Mouse (Mus musculus) layer of hippocampus, adult 2 months (tissue): Measurements from ENCODE around the gene Baz2b. TPM values are rescaled to one million over a fixed set of nuclear protein-coding genes. Genes with fewer than 3 reads are reported as not detected.
A peak's percentile ranks its signal among the peaks of the same experiment; 100 is the strongest.

ENCODE experiments used
- DNase-seq, 2 experiments: peaks; one replicate each; pipeline ENCODE4 v3.0.0; 2022; ENCODE audit warnings: low spot score in 2 of 2
- H3K27ac ChIP-seq: fragments of 200-600 bp; 2 replicates; pipeline ENCODE4 v1.8.1; 2022
- H3K4me3 ChIP-seq: fragments of 200-600 bp; 2 replicates; pipeline ENCODE4 v1.8.1; 2022; ENCODE audit warnings: mild to moderate bottlenecking
- CTCF ChIP-seq: fragments of 200-600 bp; conservative IDR thresholded peaks from 2 replicates; pipeline ENCODE4 v1.8.1; 2022; ENCODE audit warnings: antibody characterized with exemption, mild to moderate bottlenecking, moderate library complexity
- total RNA-seq, 2 experiments: library from RNA; stranded (reverse); gene quantifications; 2 replicates each; pipeline ENCODE4 v1.2.3; 2021

Gene Baz2b
- total RNA-seq, 2 experiments from 2014 or later = 57.7 to 59.2 TPM

DNA sequence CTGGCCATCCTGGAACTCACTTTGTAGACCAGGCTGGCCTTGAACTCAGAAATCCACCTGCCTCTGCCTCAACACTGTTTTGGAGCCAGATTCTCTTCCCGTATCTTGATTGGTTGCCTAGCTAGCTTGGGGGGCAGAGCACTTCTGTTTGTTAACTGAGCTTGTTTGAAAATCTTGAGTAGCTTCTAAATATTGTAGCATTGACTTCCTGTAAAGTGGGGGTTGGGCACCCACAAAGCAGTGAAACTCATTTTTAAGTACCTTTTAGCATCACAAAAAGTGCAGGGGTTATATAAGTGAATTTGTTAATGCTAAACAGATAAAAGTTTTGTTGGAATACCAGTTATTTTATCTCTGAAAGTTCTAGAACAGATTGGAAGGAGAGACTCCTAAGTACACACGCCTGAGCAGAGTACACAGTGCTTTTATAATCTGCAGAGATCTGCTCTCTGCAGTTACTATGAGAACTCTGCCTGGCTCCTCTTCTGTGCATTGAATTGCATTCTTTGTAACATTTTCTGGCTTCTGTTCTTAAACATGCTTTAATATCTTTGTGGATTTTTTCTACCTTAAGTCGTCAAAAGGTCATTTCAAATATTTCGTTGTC is 7.0 kb upstream of the Baz2b start:
- peak overlapping the region; percentile 8; the same call in 1 of the 2 replicates for H3K27ac ChIP-seq
- TF ChIP-seq CTCF = no peak
- DNase-seq = no peak
- H3K4me3 ChIP-seq = no peak overlapping the region

DNA sequence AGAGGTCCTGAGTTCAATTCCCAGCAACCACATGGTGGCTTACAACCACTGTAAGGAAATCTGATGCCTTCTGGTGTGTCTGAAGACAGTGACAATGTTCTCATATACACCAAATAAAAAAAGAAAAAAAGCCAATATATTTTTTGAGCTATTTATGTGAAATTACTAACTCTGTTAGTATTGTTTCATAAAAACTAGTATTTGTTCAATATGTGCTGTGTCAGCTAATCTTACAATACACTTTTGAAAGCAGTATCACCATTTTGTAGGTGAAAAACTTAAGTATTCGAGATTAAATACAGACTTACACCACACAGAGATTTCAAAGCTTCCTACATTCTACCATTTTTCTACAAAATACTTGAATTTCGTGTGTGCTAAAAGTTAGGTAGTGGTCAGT is 5.0 kb upstream of the Baz2b start:
- TF ChIP-seq CTCF = no peak
- DNase-seq = no peak
- Histone ChIP-seq H3K27ac (no peak overlapping the region), H3K4me3 (no peak overlapping the region)

DNA sequence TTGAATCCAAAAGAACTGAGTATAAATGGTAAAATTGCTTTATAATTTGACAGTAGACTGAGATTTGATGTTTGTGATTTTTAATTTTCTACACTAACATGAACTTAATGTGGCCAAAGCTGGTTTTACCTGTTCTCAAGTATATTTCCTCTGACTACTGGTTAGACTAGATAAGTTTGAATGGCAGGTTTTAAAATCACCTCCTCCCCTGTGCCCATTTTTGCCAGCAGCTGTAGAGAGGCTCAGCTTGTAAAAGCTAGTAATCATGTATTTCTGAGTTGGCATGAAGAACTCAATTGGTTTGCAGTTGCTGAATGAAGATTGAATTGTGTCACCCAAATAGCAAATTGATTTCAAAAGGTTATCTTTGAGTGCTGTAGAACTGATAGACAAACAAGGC is 2.8 kb upstream of the Baz2b start:
- DNase-seq = no peak
- H3K27ac ChIP-seq = no peak overlapping the region
- H3K4me3 ChIP-seq = no peak overlapping the region
- no peak for TF ChIP-seq CTCF

DNA sequence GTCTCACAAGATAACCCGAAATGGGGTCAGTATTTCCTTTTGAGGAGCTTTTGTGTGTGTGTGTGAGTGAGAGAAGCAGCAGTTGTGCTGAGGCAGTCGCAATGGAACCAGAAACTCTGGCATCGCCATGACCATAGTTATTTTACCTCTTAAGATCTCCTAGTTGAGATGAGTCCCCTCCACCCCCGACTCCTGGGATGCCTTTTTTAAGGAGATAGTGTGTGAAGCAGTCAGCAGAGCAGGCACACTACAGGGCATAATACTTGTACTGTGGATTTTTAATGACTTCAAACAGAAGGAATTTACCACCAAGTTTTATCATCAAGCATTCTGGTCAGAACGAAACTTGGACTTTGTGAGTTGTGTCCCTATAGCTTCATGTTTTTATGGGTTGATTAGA is 1.2 kb upstream of the Baz2b start:
- no peak for TF ChIP-seq CTCF
- Histone ChIP-seq H3K4me3 (peak overlapping the region; percentile 91), H3K27ac (peak overlapping the region; percentile 97)
- no peak for DNase-seq

DNA sequence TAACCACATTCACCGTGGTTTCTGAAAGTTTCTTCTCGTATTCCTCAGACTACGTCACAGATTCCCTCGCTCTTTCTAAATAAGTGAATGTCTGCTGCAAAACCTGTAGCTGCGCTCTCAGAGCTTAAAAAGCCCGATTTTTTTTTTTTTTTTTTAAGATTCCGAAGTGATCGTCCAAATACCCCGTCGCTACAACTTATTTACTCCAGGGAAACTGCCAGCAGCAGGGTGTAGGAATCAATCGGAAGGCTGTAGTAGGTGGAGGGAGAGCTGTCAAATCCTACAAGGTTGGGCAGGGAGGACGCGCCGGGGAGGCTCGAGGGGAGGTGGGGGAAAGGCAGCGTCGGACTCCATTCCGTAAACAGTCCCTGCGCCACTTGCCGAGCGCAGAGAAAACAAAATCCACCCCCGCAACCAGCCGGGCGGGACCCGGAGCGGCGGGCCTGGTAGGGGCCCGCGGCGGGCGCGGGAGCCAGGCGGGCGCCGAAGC is 472 bp downstream of the Baz2b start:
- DNase-seq = peak; percentile 32 to 59
- peak overlapping the region; percentile 91 for H3K4me3 ChIP-seq
- no peak for TF ChIP-seq CTCF
- H3K27ac ChIP-seq = peak overlapping the region; percentile 97

DNA sequence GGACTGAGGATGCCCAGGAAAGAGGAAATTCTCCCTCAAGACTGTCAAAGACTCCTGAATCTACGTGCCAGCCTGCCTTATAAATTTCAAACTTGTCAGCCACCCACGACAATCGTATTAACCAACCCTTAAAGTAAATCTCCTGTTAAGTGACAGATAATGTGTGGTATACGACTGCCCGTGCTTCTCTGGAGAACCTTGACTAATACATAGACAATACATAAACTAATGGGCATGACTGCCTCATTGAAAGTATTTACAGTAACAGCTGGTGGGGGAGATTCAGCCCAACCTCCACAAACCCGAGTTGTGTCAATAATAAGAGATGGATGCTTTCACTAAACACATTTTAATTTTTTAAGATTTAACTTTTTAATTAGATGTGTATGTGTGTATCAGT is 3.8 kb downstream of the Baz2b start:
- no peak for DNase-seq
- Histone ChIP-seq H3K4me3 (no peak overlapping the region), H3K27ac (no peak overlapping the region)
- TF ChIP-seq CTCF = no peak

DNA sequence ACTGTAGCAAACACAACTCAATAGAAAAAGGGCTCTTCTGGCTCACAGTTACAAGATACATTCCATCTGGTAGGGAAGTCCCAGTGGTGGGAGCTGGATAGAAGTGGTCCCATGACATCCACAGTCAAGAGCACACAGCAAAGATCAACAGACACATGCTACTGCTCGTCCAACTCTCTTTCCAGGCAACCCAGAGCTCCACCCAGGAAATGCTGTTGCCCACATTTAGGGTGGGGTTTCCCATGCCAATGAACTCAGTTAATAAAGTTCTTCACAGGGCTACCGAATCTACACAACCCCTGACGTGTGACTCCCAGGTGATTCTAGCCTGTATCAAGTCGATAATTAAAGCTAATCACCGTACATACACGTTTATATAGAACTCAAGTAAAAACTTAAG is 5.5 kb downstream of the Baz2b start:
- Histone ChIP-seq H3K4me3 (no peak overlapping the region), H3K27ac (no peak overlapping the region)
- no peak for TF ChIP-seq CTCF
- DNase-seq = no peak

DNA sequence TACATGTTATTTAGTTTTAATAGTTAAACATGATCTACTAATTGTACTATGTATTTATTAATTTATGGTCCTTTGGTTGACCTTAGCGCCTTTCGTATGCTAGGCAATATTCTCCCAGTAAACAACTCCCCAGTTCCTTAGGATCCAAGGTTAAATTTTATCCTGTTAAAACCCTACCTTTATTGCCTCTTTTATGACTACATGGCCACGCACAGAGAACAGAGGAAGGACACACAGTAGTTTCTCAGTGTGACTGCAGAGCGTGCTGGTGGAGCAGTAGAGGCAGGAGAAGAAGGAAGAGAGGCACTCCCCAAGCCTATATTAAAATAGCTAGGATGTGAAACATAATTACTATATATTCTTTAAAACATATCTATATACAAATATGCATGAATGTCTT is 5.9 kb downstream of the Baz2b start:
- no peak overlapping the region for H3K27ac ChIP-seq
- H3K4me3 ChIP-seq = no peak overlapping the region
- no peak for TF ChIP-seq CTCF
- DNase-seq = no peak

DNA sequence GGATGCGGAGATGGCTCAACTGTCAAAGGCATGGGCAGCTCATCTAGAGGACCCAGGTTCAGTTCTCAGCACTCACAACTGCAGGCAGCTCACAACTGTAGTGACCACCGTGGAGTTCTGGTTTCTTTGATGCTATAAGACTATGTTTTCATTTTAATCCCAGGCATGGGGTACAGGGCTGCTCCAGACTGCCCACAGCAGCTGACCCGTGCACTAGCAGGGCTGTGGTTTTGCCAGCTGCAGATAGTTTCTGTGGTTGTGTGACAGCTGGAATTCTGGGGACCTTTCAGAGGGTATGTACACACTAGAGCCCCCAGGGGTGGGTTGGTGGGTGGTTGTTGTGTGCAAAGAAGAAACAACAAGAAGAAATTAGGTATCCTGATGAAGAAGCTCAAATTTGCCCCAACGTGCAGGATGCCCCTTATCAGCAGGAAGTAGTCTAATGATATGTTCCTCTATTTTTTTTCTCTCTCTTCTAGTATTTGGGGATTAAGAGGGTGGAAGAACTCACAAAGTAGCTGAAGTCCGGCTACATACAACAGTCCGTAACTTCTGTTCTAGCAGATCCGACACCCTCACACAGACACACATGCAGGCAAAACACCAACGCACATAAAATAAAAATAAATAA is 6.6 kb downstream of the Baz2b start:
- Histone ChIP-seq H3K4me3 (no peak overlapping the region), H3K27ac (no peak overlapping the region)
- DNase-seq = no peak
- TF ChIP-seq CTCF = no peak

DNA sequence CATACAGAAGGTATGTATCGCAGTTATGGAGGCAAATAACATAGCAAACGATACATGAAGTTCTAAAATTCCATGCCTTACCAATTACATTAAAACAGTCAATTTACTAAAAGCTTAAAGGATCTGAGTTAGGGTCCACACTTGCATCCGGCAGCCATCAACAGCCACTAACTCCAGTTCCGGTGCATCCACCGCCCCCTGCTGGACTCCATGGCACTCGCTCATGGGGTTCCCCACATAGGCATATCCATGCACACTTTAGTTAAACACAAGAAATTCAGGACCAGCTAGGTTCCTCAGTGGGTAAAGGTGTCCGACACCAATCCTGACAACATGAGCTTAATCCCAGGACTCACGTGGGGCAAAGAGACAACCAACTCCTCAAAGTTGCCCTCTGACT is 9.0 kb downstream of the Baz2b start:
- peak; percentile 80 for TF ChIP-seq CTCF
- DNase-seq = peak in 1 of 2 experiments; percentile 31
- no peak overlapping the region for H3K27ac ChIP-seq
- no peak overlapping the region for H3K4me3 ChIP-seq

DNA sequence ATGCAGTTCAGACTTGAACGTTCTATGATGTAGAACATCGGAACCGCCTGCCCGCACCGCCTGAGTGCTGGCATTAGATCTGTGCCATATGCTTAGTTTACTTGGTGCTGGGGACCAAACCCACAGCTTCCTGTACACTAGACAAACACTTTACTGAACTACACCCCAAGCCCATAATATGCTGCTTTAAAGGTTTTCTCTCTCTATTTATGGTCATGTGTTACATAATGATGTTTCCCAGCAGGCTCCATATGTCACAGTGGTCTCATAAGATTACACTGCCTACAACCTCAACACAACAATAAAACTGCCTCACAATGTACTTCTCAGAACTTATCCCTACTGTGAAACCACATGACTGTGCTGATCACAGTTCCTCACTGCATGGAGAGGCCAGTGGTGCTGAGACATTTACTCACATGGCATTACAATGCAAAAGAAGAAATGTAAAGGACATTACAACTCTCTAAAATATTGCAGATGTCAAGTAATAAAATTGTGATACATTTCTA is 9.5 kb downstream of the Baz2b start:
- Histone ChIP-seq H3K4me3 (no peak overlapping the region), H3K27ac (no peak overlapping the region)
- DNase-seq = no peak
- TF ChIP-seq CTCF = no peak

DNA sequence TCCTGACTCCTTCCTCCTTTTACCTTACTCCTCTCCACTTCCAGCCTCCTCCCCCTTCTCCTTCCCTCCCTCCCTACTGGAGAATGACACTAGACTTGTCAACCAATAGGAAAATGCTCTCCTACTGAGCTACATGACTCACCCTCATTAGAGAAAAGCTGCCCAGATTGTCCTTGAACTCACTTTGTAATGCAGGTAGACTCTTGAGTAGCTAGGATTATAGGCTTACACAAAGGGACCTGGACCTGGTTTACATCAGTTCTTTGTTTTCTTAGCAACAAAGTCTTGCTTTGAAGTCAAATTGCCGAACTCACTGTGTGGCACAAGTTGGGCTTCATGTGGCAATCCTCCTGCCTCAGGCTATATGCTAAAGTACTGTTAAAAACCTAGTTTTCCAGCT is 12.8 kb downstream of the Baz2b start:
- Histone ChIP-seq H3K27ac (no peak overlapping the region), H3K4me3 (no peak overlapping the region)
- no peak for TF ChIP-seq CTCF
- no peak for DNase-seq

DNA sequence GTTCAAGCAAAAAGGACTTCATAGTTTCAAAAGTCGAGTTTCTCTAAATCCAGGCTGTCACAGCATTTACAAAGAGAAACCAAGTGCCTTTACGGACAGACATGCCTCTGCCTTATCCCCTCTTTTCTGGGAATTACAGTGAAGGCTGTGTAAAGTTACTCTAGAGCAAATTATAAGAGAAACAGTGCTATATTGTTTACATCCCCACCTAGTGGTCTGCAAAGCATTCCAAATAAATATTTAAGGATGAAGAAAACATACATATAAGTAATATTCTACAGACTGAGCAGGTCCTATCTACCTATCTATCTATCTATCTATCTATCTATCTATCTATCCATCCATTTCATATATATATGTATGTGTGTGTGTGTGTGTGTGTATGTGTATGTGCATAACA is 27.9 kb downstream of the Baz2b start:
- TF ChIP-seq CTCF = peak; percentile 41
- Histone ChIP-seq H3K4me3 (no peak overlapping the region), H3K27ac (no peak overlapping the region)
- DNase-seq = no peak

DNA sequence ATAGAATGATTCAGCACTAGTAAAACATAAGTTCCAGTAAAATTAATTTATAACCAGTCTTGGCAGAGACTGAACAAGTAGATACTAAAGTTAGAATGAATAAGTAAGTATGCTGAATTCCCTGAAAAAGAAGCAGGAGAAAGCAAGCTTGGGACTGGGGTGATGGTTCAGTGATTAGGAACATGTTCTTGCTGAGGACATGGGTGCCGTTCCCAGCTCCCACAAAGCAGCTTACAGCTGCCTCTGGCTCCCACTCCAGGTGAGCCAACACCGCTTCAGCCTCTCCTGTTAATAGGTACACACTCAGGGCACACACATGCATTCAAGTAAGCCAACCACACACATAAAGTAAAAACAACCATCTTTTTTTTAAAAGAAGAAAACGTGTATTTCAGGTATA is 32.1 kb downstream of the Baz2b start:
- Histone ChIP-seq H3K27ac (no peak overlapping the region), H3K4me3 (no peak overlapping the region)
- TF ChIP-seq CTCF = no peak
- DNase-seq = no peak
